Mouse (Mus musculus) midbrain, embryonic 14.5 days (tissue): ENCODE measurements around the gene Tubg2. TPM values are rescaled to one million over a fixed set of nuclear protein-coding genes. Genes with fewer than 3 reads are reported as not detected.

Experiments used
- ATAC-seq: fragments of 200-750 bp; cut with Nextera tagmentation; 2 replicates; pipeline ENCODE4 v1.8.0; 2017; ENCODE audit warnings: moderate number of reproducible peaks, moderate library complexity; ENCODE audit not compliant: low FRiP score, low TSS enrichment
- DNase-seq: peaks from one replicate; pipeline ENCODE4 v3.0.0-alpha.2; 2015
- H3K27ac ChIP-seq: fragments of 300-500 bp; sonication (generic); replicated peaks from 2 replicates; pipeline ENCODE4 v1.5.1; 2014; ENCODE audit warnings: mild to moderate bottlenecking, low read depth, low read length, moderate library complexity
- H3K27me3 ChIP-seq: fragments of 300-500 bp; sonication (generic); 2 replicates; pipeline ENCODE4 v1.6.1; 2014; ENCODE audit warnings: low read length, control low read depth, mixed read lengths; ENCODE audit not compliant: control insufficient read depth, insufficient read depth
- H3K36me3 ChIP-seq: fragments of 300-500 bp; sonication (generic); 2 replicates; pipeline ENCODE4 v1.6.1; 2014; ENCODE audit warnings: low read length, control low read depth; ENCODE audit not compliant: control insufficient read depth, insufficient read depth
- H3K4me1 ChIP-seq: fragments of 300-500 bp; sonication (generic); 2 replicates; pipeline ENCODE4 v1.6.1; 2014; ENCODE audit warnings: mild to moderate bottlenecking, antibody characterized with exemption, low read length, control low read depth; ENCODE audit not compliant: control insufficient read depth, insufficient read depth
- H3K4me2 ChIP-seq: fragments of 300-500 bp; sonication (generic); 2 replicates; pipeline ENCODE4 v1.6.1; 2014; ENCODE audit warnings: mild to moderate bottlenecking, low read length, moderate library complexity
- H3K4me3 ChIP-seq: fragments of 300-500 bp; sonication (generic); replicated peaks from 2 replicates; pipeline ENCODE4 v1.5.1; 2014; ENCODE audit warnings: low read depth, low read length
- H3K9ac ChIP-seq: fragments of 300-500 bp; sonication (generic); replicated peaks from 2 replicates; pipeline ENCODE4 v1.6.1; 2014; ENCODE audit warnings: mild to moderate bottlenecking, low read length, moderate library complexity
- H3K9me3 ChIP-seq: fragments of 300-500 bp; sonication (generic); 2 replicates; pipeline ENCODE4 v1.6.1; 2016; ENCODE audit warnings: low read length, control low read depth, mixed read lengths; ENCODE audit not compliant: control insufficient read depth
- WGBS: fragments of 180-500 bp; shearing (Covaris S2); extraction: QIAGEN DNeasy Blood & Tissue Kit; methylation state at CpG from one replicate; pipeline ENCODE4 v1.1.7; 2014; 5-methylcytosine and 5-hydroxymethylcytosine counted together
- polyA plus RNA-seq: library from polyadenylated mRNA; unstranded; fragments of >200 nt; fragmentation: Nextera tagmentation; extraction: Ambion mirVana; gene quantifications from 2 replicates; pipeline ENCODE4 v1.2.1, GENCODE M21; 2014

Gene Tubg2
- polyA plus RNA-seq, 1 experiment from 2014 or later: 42.2 TPM

DNA sequence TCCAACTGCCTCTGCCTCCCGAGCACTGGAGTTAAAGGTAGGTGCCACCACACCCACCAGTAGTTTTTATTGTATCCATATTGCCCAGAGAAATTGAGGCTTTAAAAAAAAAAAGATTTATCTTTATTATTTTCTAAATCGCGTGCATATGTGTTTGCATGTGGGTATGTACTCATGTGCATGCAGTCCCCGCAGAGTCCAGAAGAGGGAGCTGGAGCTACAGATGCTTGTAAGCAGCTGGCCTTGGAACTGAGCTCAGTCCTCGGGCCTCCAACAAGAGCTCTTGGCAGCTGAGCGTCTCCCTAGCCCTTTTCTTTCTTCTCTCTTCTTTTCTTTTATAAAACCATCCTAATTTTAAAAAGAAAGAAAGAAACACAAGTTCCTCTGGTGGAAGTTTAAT, 24.0 kb upstream of the Tubg2 start:
- no peak overlapping the region for H3K4me2 ChIP-seq
- no peaks in the 10 kb centered on the region for H3K9me3 ChIP-seq
- no peak overlapping the region for H3K4me3 ChIP-seq
- WGBS: 86% methylated on average over 6 of the region's 6 CpGs
- H3K4me1 ChIP-seq: no peaks in the 10 kb centered on the region
- no peak overlapping the region for H3K27ac ChIP-seq
- DNase-seq (peak; percentile 34), ATAC-seq (no peak)
- peaks cover 2% of the 10 kb centered on the region for H3K36me3 ChIP-seq
- no peak overlapping the region for H3K9ac ChIP-seq
- no peaks in the 10 kb centered on the region for H3K27me3 ChIP-seq

DNA sequence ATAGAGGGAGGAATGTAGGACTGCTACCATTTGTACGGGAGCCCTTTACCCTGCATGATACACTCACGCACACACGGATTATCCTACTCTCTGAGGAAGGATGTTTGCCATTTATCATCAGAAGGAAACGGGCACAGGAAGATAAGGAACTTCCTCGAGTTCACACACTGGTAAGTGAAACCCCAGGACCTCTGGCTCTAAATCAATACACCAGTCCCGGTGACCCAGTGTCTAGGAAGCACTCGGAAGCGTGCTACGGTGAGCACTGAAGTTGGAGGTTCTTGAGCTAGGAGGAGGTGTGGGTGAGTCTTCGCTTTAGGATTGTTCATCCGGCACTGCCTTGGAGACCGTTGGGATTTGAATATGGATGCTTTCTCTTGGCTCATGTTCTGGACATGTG, 22.7 kb upstream of the Tubg2 start:
- Histone ChIP-seq H3K27ac (no peak overlapping the region), H3K4me2 (no peak overlapping the region), H3K9ac (no peak overlapping the region), H3K4me3 (no peak overlapping the region), H3K36me3 (no peaks in the 10 kb centered on the region), H3K4me1 (no peaks in the 10 kb centered on the region), H3K27me3 (no peaks in the 10 kb centered on the region), H3K9me3 (no peaks in the 10 kb centered on the region)
- 89% methylated on average over 12 of the region's 12 CpGs for WGBS
- DNase-seq (no peak), ATAC-seq (no peak)

DNA sequence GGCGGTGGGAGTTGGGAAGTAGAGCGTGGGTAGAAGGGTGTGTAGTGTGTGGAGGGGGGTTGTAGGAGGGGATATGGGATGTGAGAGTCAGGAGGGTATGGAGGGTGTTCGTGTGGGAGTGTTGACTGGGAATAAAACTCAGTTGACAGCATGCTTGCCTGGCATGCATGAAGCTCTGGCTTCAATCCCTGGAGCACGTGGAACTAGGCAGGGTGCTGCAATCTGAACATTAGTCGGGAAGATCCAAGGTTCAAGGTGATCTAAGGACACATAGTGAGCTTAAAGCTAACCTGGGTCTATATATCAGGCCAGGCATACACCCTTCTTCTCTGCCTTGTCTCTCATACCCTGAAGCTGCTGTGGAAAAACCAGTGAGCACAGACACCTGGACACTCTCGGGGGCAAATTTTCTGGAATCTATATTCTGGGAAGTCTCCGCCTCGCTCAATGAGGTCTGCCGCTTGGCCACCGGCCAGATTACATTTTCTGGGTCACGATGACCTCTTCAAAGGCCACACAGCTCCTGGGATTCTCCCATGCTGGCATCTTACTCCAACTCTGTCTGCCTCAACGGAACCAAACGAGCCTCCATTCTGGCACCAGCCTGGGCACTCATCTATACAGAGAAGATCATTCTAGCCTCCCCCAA, 21.4 kb upstream of the Tubg2 start:
- Histone ChIP-seq H3K36me3 (no peaks in the 10 kb centered on the region), H3K27ac (no peak overlapping the region), H3K4me3 (no peak overlapping the region), H3K9ac (no peak overlapping the region), H3K9me3 (no peaks in the 10 kb centered on the region), H3K27me3 (no peaks in the 10 kb centered on the region), H3K4me2 (no peak overlapping the region), H3K4me1 (no peaks in the 10 kb centered on the region)
- DNase-seq (no peak), ATAC-seq (no peak)
- WGBS: 86% methylated on average over 13 of the region's 13 CpGs

DNA sequence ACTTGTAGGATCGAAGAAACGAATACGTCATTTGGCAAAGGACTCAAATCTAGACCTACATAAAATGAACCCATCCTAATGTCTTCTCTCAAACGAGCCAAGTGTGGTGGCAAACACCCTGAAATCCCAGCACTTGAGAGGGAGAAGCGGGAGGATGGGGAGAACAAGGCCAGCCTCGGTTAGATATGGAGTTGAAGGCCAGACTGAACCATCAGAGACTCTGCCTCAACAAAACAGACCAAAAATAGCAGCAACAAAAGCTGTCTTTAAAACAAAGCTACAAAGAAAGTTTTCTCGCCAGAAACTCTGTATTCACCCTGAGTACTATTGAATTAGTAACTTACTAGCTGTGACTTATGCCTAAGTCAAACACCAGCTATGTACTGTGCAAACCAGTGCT, 18.7 kb upstream of the Tubg2 start:
- DNase-seq (no peak), ATAC-seq (no peak)
- H3K27me3 ChIP-seq: no peaks in the 10 kb centered on the region
- H3K4me1 ChIP-seq: no peaks in the 10 kb centered on the region
- WGBS: 80% methylated on average over 7 of the region's 7 CpGs
- H3K4me3 ChIP-seq: no peak overlapping the region
- no peaks in the 10 kb centered on the region for H3K36me3 ChIP-seq
- no peaks in the 10 kb centered on the region for H3K9me3 ChIP-seq
- H3K9ac ChIP-seq: no peak overlapping the region
- no peak overlapping the region for H3K4me2 ChIP-seq
- H3K27ac ChIP-seq: no peak overlapping the region

DNA sequence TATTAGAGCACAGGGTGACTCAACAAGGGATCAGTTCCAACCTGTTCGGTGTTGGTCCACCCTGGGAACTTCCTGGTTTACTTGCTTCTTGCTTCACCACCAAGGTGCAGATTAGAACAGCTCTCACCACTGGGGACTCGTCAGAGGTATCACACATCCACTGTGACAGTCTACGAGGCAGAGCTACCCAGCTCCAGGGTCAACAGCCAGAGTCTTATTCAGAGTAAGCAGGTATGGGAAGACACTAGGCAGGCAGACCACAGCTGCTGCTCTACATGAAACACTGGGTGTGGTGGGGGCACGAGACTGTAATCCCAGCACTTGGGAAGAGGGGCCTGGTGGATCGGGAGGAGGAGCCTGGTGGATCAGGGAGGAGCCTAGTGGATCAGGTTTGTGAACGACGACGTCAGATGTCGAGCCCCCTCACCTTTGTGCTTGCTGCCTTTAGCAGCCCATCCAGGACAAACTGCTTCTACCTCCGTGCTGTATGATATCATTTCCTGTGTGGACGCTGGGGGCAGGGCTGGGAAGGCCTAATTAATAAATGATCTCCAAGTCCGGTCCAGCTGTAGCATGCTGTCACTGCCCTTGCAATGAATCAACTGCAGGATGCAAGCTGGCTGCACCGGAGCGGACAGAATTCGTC, 17.0 kb upstream of the Tubg2 start:
- no peak; the same call in 1 of the 2 replicates for ATAC-seq
- H3K9me3 ChIP-seq: no peaks in the 10 kb centered on the region
- H3K36me3 ChIP-seq: no peaks in the 10 kb centered on the region
- peak overlapping the region; percentile 55; the same call in 1 of the 2 replicates for H3K27ac ChIP-seq
- peak overlapping the region; percentile 34; the same call in 1 of the 2 replicates for H3K9ac ChIP-seq
- WGBS: 31% methylated on average over 15 of the region's 15 CpGs
- DNase-seq: peak; percentile 53
- H3K4me1 ChIP-seq: peaks cover 3% of the 10 kb centered on the region; the same call in 1 of the 2 replicates
- H3K4me2 ChIP-seq: peak overlapping the region; percentile 38
- no peaks in the 10 kb centered on the region for H3K27me3 ChIP-seq
- H3K4me3 ChIP-seq: 0 out of 2 replicates have a peak overlapping the region, but pooled peaks have one; percentile 0

DNA sequence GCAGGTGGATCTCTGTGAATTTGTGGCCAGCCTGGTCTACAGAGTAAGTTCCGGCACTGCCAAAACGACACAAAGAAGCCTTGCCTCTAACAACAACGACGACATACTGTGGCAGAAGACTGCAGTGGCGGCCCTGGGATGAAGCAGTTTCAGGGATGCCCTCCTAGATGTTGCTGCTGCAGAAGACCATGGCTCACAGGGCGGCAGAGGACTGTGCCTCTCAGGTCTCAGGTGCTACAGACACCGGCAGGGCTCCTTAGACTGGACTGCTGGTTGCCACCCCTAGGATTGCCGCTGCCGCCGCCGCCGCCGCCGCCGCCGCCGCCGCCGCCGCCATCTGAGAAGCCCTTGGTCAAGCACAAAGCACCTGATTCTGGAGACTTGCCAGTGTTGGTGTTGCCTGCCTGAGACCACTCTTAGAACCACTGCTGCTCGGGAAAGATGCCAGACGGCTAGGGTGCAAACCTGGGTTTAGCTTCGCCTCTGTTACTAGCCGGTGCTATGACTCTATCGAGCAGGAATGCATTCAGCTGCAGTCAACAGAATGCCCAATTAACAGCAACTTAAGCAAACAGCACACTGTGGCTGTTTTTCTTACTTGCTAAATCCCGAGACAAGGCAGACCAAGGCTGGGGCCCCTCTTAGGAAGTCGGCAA, 15.4 kb upstream of the Tubg2 start:
- no peak for ATAC-seq

DNA sequence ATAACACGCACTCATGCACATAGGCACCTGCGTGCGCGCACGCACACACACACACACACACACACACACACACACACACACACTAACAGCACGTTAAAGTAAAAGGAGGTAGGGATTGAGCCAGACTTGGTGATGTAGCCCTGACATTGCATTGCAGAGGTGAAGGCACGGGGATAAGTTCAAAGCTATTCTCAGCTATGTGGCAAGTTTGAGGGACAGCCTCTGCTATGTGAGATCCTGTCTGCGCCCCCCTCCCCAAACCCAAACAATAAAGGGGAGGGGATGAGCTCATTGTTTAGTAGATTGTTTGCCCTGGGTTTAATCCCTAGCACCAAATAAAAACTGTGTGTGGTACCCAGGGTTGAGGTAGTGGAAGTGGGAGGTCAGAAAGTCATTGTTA, 14.6 kb upstream of the Tubg2 start:
- no peaks in the 10 kb centered on the region for H3K9me3 ChIP-seq
- no peaks in the 10 kb centered on the region for H3K36me3 ChIP-seq
- H3K27me3 ChIP-seq: no peaks in the 10 kb centered on the region
- H3K4me3 ChIP-seq: no peak overlapping the region
- no peak overlapping the region for H3K9ac ChIP-seq
- no peak for DNase-seq
- H3K27ac ChIP-seq: 0 out of 2 replicates have a peak overlapping the region, but pooled peaks have one; percentile 37
- ATAC-seq: no peak
- 82% methylated on average over 8 of the region's 8 CpGs for WGBS
- peaks cover 8% of the 10 kb centered on the region; the same call in 1 of the 2 replicates for H3K4me1 ChIP-seq
- no peak overlapping the region for H3K4me2 ChIP-seq

More for the DNA sequence above, 15.4 kb upstream of the Tubg2 start:
- Histone ChIP-seq H3K4me1 (peaks cover 5% of the 10 kb centered on the region; the same call in 1 of the 2 replicates), H3K36me3 (no peaks in the 10 kb centered on the region), H3K27me3 (no peaks in the 10 kb centered on the region), H3K4me3 (peak overlapping the region; percentile 22), H3K9me3 (no peaks in the 10 kb centered on the region), H3K4me2 (peak overlapping the region; percentile 44), H3K27ac (0 out of 2 replicates have a peak overlapping the region, but pooled peaks have one; percentile 26), H3K9ac (peak overlapping the region; percentile 34; the same call in 1 of the 2 replicates)
- DNase-seq: peak; percentile 61
- WGBS: 47% methylated on average over 27 of the region's 27 CpGs

DNA sequence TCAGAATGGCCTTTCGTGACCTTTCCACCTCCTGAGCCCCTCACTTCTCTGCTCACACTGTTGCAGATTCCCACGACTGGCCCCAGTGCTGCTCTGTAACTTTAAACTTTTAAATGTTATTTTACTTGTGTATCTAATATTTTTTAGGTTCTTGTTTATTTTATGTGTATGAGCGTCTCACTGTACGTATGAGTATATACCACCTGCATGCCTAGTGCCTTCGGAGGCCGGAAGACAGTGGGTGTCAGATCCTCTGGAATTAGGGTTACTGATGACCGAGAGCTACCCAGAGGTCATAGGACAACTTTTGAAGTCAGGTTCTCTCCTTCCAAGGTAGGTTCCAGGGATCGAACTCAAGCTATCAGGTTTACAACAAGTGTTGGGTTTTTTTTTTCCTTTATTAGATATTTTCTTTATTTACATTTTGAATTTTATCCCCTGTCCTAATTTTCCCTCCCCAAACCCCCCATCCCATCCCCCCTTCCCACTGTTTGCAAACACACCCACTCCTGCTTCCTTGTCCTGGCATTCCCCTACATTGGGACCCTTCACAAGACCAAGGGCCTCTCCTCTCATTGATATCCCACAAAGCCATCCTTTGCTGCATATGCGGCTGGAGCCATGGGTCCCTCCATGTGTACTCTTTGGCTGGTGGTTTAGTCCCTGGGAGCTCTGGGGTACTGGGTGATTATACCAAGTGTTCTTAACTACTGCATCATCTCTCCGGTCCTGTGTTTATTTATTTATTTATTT, 13.3 kb upstream of the Tubg2 start:
- H3K4me2 ChIP-seq: no peak overlapping the region
- no peak for ATAC-seq
- WGBS: 89% methylated on average over 10 of the region's 10 CpGs

More for the DNA sequence above, 13.3 kb upstream of the Tubg2 start:
- no peak for DNase-seq
- H3K4me1 ChIP-seq: peaks cover 17% of the 10 kb centered on the region
- no peaks in the 10 kb centered on the region for H3K9me3 ChIP-seq
- H3K9ac ChIP-seq: no peak overlapping the region
- H3K27me3 ChIP-seq: no peaks in the 10 kb centered on the region
- no peaks in the 10 kb centered on the region for H3K36me3 ChIP-seq
- no peak overlapping the region for H3K4me3 ChIP-seq
- no peak overlapping the region for H3K27ac ChIP-seq
